In genomic region chr6:122659567-122659966, GRCm38 (mm10) we compare ENCODE assay signal across 10 mouse cellular contexts. TPM values are rescaled to one million over a fixed set of nuclear protein-coding genes. Genes with fewer than 3 reads are reported as not detected.
DNase-seq lines count a peak whose midpoint lies in the region; TF ChIP-seq lines count a peak whose summit lies in the region.
"Had no signal": no experiment of that assay in that cellular context is flagged by ENCODE, and none has a peak within 500 bp of the region (broad histone marks: within the 10 kb centered on the region; RNA-seq: fewer than 3 reads in every experiment).

No protein-coding gene starts in this region.

- no peak overlapping the region for H3K27ac ChIP-seq in MEL (ENCODE audit: control insufficient read depth, low read depth, low read length)
- H3K27ac ChIP-seq: limb, embryonic 12.5 days had no signal

- peaks cover 6 to 11% of the 10 kb centered on the region in 2 experiments for H3K27me3 ChIP-seq in MEL (ENCODE audit: control insufficient read depth in 1 of 2, insufficient read depth in 2 of 2, low read length in 2 of 2)

- no peak overlapping the region for H3K4me3 ChIP-seq in MEL (ENCODE audit: control insufficient read depth in 1 of 2, insufficient read depth in 1 of 2, low read depth in 2 of 2, low read length in 2 of 2)
- H3K4me3 ChIP-seq: limb, embryonic 12.5 days had no signal

- H3K36me3 ChIP-seq in MEL (ENCODE audit: control insufficient read depth in 1 of 2, insufficient read depth in 2 of 2, low read length in 2 of 2) = no peaks in the 10 kb centered on the region
- H3K36me3 ChIP-seq: limb, embryonic 12.5 days had no signal

- DNase-seq in kidney, postnatal 36 days = peak; percentile 31 to 59
- no peak for DNase-seq in kidney, adult 18-20 months
- DNase-seq in MEL (ENCODE audit: low read depth, low spot score) = peak; percentile 79
- peak; percentile 47 for DNase-seq in c-Kit-positive CD71-negative TER-119-negative erythroid progenitor cells, embryonic 14.5 days (ENCODE audit: low read depth)
- DNase-seq in lung, postnatal 14 days = peak; percentile 18
- DNase-seq in cerebellum, adult 9-10 months = no peak
- DNase-seq in urinary bladder, adult 18-20 months (ENCODE audit: low spot score in 2 of 2) = no peak
- DNase-seq: adrenal gland, adult 2 months had no signal

- no peak for TF ChIP-seq RAD21 in MEL (IDR thresholded peaks at IDR 0.05; ENCODE audit: low read depth, low read length)

- no peak overlapping the region for H3K9ac ChIP-seq in MEL (ENCODE audit: control insufficient read depth, low read depth, low read length, poor library complexity, severe bottlenecking)
- H3K9ac ChIP-seq: limb, embryonic 12.5 days had no signal

- no peak for TF ChIP-seq EP300 in MEL (IDR thresholded peaks at IDR 0.05; ENCODE audit: low read depth in 1 of 2, low read length in 2 of 2)

- no peaks in the 10 kb centered on the region for H3K79me2 ChIP-seq in MEL (ENCODE audit: control insufficient read depth, insufficient read depth, low read length, poor library complexity)

- no peak; a peak in 1 of 6 replicates for TF ChIP-seq CTCF in MEL (IDR thresholded peaks at IDR 0.05 in 2 of 3, conservative IDR thresholded peaks at IDR 0.05 in 1 of 3; ENCODE audit: control insufficient read depth in 1 of 3, insufficient read depth in 1 of 3, low read depth in 2 of 3, low read length in 3 of 3, poor library complexity in 1 of 3, severe bottlenecking in 1 of 3)

- TF ChIP-seq POLR2A in MEL (IDR thresholded peaks at IDR 0.05; ENCODE audit: control insufficient read depth in 1 of 2, insufficient read depth in 1 of 2, low read depth in 1 of 2, low read length in 2 of 2, poor library complexity in 1 of 2) = no peak

- no peaks in the 10 kb centered on the region for H3K9me3 ChIP-seq in MEL (replicated peaks; ENCODE audit: insufficient read depth, low read length)
- H3K9me3 ChIP-seq: limb, embryonic 12.5 days had no signal

- H3K4me1 ChIP-seq in MEL (ENCODE audit: control insufficient read depth in 1 of 2, insufficient read depth in 2 of 2, low read length in 2 of 2) = no peaks in the 10 kb centered on the region

TF ChIP-seq in MEL, 35 proteins besides CTCF, POLR2A, EP300 and RAD21:
- no peak for TF ChIP-seq ZC3H11A (IDR thresholded peaks at IDR 0.05; ENCODE audit: low read depth, low read length)
- TF ChIP-seq SIN3A (IDR thresholded peaks at IDR 0.05; ENCODE audit: low read length) = peak; percentile 52; the same call in 1 of the 2 replicates
- no peak for TF ChIP-seq E2F4 (IDR thresholded peaks at IDR 0.05; ENCODE audit: borderline replicate concordance, low read depth, low read length)
- TF ChIP-seq MAX (IDR thresholded peaks at IDR 0.05; ENCODE audit: low read length) = no peak
- no peak for TF ChIP-seq USF2 (IDR thresholded peaks at IDR 0.05; ENCODE audit: borderline replicate concordance in 1 of 2, insufficient read depth in 1 of 2, low read depth in 1 of 2, low read length in 2 of 2)
- TF ChIP-seq MXI1 (IDR thresholded peaks at IDR 0.05; ENCODE audit: low read depth, low read length) = 0 out of 2 replicates have a peak, but pooled peaks have one; percentile 39
- TF ChIP-seq MAFK (IDR thresholded peaks at IDR 0.05; ENCODE audit: borderline replicate concordance, low read depth, low read length) = no peak
- TF ChIP-seq MYB (IDR thresholded peaks at IDR 0.05; ENCODE audit: low read depth, low read length) = no peak
- TF ChIP-seq SMC3 (IDR thresholded peaks at IDR 0.05; ENCODE audit: low read depth, low read length) = peak; percentile 7; the same call in 1 of the 2 replicates
- no peak for TF ChIP-seq TCF12 (IDR thresholded peaks at IDR 0.05; ENCODE audit: low read depth, low read length)

RNA-seq across cellular contexts. Expression of gene Dppa3, which starts 33.4 kb away (rescaled TPM):
- total RNA-seq in MEL (2012; rRNA removed) = not detected in 2 replicates
- polyA plus RNA-seq in MEL (2012; ENCODE audit: insufficient read depth in 1 of 2, insufficient read length in 2 of 2, low read depth in 1 of 2, low replicate concordance in 2 of 2, missing spikeins in 1 of 2) = not detected
- total RNA-seq: adrenal gland, adult 2 months; heart, postnatal 25 days had no signal
- polyA plus RNA-seq: adrenal gland, adult 2 months; limb, embryonic 12.5 days had no signal

RNA-seq across cellular contexts. Expression of gene Nanog, which starts 47.7 kb away (rescaled TPM):
- not detected in 2 replicates for total RNA-seq in MEL (2012; rRNA removed)
- under 1 TPM in 1 of 2 experiments, not detected in 1; 0.63 TPM for polyA plus RNA-seq in MEL (2012; ENCODE audit: insufficient read depth in 1 of 2, insufficient read length in 2 of 2, low read depth in 1 of 2, low replicate concordance in 2 of 2, missing spikeins in 1 of 2)
- total RNA-seq: adrenal gland, adult 2 months; heart, postnatal 25 days had no signal
- polyA plus RNA-seq: adrenal gland, adult 2 months had no signal

RNA-seq across cellular contexts. Expression of gene Gdf3, which starts 49.7 kb away (rescaled TPM):
- total RNA-seq in MEL (2012; rRNA removed) = 39.6 and 42.8 TPM in 2 replicates
- 10 to 100 TPM in 1 of 2 experiments, not detected in 1; 50.2 TPM for polyA plus RNA-seq in MEL (2012; ENCODE audit: insufficient read depth in 1 of 2, insufficient read length in 2 of 2, low read depth in 1 of 2, low replicate concordance in 2 of 2, missing spikeins in 1 of 2)
- total RNA-seq: adrenal gland, adult 2 months; heart, postnatal 25 days had no signal
- polyA plus RNA-seq: limb, embryonic 12.5 days had no signal

RNA-seq across cellular contexts. Expression of gene Apobec1, which starts 57.3 kb away (rescaled TPM):
- total RNA-seq in MEL (2012; rRNA removed) = 4.5 and 4.9 TPM in 2 replicates
- 1 to 10 TPM in 1 of 2 experiments, not detected in 1; 5.8 TPM for polyA plus RNA-seq in MEL (2012; ENCODE audit: insufficient read depth in 1 of 2, insufficient read length in 2 of 2, low read depth in 1 of 2, low replicate concordance in 2 of 2, missing spikeins in 1 of 2)

Comparison
In these comparisons a context has a peak if more than half of its experiments do, and no peak if none do; other contexts are left out.
1. DNase-seq: peak in kidney, postnatal 36 days (2 of 2), MEL (single experiment), c-Kit-positive CD71-negative TER-119-negative erythroid progenitor cells, embryonic 14.5 days (single experiment) and lung, postnatal 14 days (single experiment); none in kidney, adult 18-20 months (single experiment), cerebellum, adult 9-10 months (single experiment) and urinary bladder, adult 18-20 months (0 of 2).